Mouse (Mus musculus) forebrain, embryonic 15.5 days (tissue): ENCODE data around the gene Sec24a. TPM values are rescaled to one million over a fixed set of nuclear protein-coding genes. Genes with fewer than 3 reads are reported as not detected.
"Not testable (repeated sequence)": the region's sequence is repeated elsewhere in the genome, so short reads cannot be mapped to it uniquely, and the experiment has no call there.

Experiments
- ATAC-seq: fragments of 200-750 bp; cut with Nextera tagmentation; replicated peaks from 2 replicates; pipeline ENCODE4 v1.8.0; 2017; ENCODE audit warnings: mild to moderate bottlenecking, moderate TSS enrichment, moderate library complexity
- H3K27ac ChIP-seq: fragments of 300-500 bp; sonication (generic); replicated peaks from 2 replicates; pipeline ENCODE4 v1.5.1; 2015; ENCODE audit warnings: mild to moderate bottlenecking, inconsistent platforms
- H3K27me3 ChIP-seq: fragments of 300-500 bp; sonication (generic); 2 replicates; pipeline ENCODE4 v1.6.1; 2015; ENCODE audit warnings: inconsistent platforms
- H3K36me3 ChIP-seq: fragments of 300-500 bp; sonication (generic); 2 replicates; pipeline ENCODE4 v1.6.1; 2015; ENCODE audit warnings: mild to moderate bottlenecking, inconsistent platforms
- H3K4me1 ChIP-seq: fragments of 300-500 bp; sonication (generic); 2 replicates; pipeline ENCODE4 v1.6.1; 2015; ENCODE audit warnings: inconsistent platforms
- H3K4me2 ChIP-seq: fragments of 300-500 bp; sonication (generic); replicated peaks from 2 replicates; pipeline ENCODE4 v1.6.1; 2015; ENCODE audit warnings: mild to moderate bottlenecking, inconsistent platforms
- H3K4me3 ChIP-seq: fragments of 300-500 bp; sonication (generic); 2 replicates; pipeline ENCODE4 v1.5.1; 2015; ENCODE audit warnings: mild to moderate bottlenecking, inconsistent platforms
- H3K9ac ChIP-seq: fragments of 300-500 bp; sonication (generic); replicated peaks from 2 replicates; pipeline ENCODE4 v1.6.1; 2015; ENCODE audit warnings: mild to moderate bottlenecking, inconsistent platforms
- H3K9me3 ChIP-seq: fragments of 300-500 bp; sonication (generic); 2 replicates; pipeline ENCODE4 v1.6.1; 2016; ENCODE audit warnings: inconsistent platforms
- WGBS: fragments of 180-500 bp; shearing (Covaris S2); methylation state at CpG from one replicate; pipeline ENCODE4 v1.1.7; 2015; ENCODE audit warnings: mixed read lengths; 5-methylcytosine and 5-hydroxymethylcytosine counted together
- polyA plus RNA-seq: library from polyadenylated mRNA; unstranded; fragments of >200 nt; fragmentation: Nextera tagmentation; extraction: Ambion mirVana; gene quantifications from 2 replicates; pipeline ENCODE4 v1.2.1, GENCODE M21; 2015

Gene Sec24a
- polyA plus RNA-seq = 10.7 and 10.9 TPM in 2 replicates

DNA sequence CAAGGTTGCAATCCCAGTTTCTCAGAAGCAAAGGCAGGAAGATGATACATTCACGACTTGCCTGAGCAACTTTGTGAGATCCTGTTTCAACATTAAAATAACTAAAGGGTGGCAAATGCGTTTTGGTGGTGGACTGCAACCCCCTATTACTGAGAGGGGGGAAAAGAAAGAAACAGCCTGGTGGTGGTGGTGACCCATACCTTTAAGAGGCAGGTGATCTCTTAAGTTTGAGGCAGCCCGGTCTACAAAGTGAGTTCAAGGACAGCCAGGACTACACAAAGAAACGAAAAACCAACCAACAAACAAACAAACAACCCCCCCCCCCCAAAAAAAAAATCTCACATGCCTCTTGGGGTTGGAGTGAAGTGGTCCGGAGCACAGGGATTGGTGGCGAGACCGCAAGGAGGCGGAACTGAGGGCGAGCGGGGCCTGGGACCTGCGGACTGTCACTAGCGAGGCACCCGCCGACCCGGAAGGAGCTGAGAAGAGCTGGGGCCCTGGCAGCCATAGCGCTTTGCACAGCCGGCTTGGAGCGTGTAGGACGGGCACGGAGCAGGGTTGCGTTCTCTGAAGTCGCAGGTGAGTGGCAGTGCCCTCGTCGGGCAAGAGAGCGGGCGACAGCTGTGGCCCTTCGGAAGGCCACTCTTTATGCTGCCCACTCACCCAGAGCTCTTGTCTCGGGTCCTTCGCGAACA, at the start of gene Sec24a, which contains the start of gene Sar1b:
Gene Sec24a (minus strand): TSS at position 422 of the 695 bp plus-strand sequence.
Gene Sar1b (plus strand): TSS at position 475 of the 695 bp plus-strand sequence.
- WGBS = under 1% methylated on average over 30 of the region's 30 CpGs
- no peaks in the 10 kb centered on the region for H3K27me3 ChIP-seq
- peak within 1 kb of the TSS; percentile 70 for H3K4me2 ChIP-seq
- peak; percentile 94 for ATAC-seq
- no peaks in the 10 kb centered on the region for H3K36me3 ChIP-seq
- peak within 1 kb of the TSS; percentile 82 for H3K9ac ChIP-seq
- peaks cover 13% of the 10 kb centered on the region for H3K4me1 ChIP-seq
- no peaks in the 10 kb centered on the region for H3K9me3 ChIP-seq
- peak within 1 kb of the TSS; percentile 96 for H3K4me3 ChIP-seq
- H3K27ac ChIP-seq = no peak within 1 kb of the TSS

GRCm38 (mm10) chr11:51812022-51812546, 48.6 kb upstream of the Sec24a start:
- ATAC-seq = no peak
- Histone ChIP-seq H3K4me3 (no peak overlapping the region), H3K4me1 (no peaks in the 10 kb centered on the region), H3K4me2 (no peak overlapping the region), H3K27ac (no peak overlapping the region), H3K9me3 (no peaks in the 10 kb centered on the region), H3K27me3 (no peaks in the 10 kb centered on the region), H3K9ac (no peak overlapping the region), H3K36me3 (no peaks in the 10 kb centered on the region)
- WGBS = 90% methylated on average over 8 of the region's 8 CpGs

DNA sequence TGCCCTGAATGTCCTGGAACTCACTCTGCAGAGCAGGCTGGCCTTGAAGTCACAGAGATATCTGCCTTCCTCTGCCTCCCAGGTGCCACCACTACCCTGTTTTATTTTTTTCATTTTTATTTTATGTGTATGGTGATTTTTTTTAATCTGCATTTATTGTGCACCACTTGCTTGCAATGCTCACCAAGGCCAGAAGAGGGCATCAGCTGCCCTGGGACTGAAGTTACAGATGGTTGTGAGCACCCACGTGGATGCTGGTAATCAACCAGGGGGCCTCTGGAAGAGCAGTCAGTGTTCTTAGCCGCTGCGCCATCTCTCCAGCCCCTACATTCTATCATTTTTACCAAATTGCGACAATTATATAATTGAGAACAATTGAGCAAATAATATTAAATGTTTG, 47.8 kb upstream of the Sec24a start:
- Histone ChIP-seq H3K9me3 (no peaks in the 10 kb centered on the region), H3K4me1 (no peaks in the 10 kb centered on the region), H3K4me3 (no peak overlapping the region), H3K27ac (no peak overlapping the region), H3K9ac (no peak overlapping the region), H3K4me2 (no peak overlapping the region), H3K27me3 (no peaks in the 10 kb centered on the region), H3K36me3 (no peaks in the 10 kb centered on the region)
- ATAC-seq = no peak
- WGBS = 90% methylated on average over 4 of the region's 4 CpGs

DNA sequence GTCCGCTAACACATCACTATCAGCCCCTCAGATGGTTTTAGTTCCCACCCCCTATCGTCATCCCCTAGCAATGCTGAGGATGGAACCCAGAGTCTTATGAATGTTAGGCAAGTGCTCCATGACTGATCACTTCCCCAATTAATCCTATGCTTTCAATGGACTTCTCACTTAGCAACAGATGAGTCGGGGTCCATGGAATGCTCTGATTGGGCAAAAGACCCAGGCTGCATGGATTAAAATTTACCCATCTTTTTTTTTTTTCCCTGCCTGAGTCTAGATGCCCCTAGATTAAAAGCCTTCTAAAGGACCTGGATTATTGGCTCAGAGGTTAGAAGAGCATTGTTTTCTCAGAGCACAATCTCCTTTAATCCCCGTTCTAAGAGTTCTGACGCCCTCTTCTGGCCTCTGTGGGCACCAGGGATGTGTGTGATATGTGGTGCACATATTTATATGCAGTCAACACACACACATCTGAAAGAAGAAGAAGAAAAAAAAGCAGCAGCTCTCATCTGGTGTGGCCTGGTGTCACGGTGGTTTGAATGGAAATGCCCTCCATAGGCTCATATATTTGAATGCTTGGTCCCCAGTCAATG, 46.3 kb upstream of the Sec24a start:
- no peaks in the 10 kb centered on the region for H3K27me3 ChIP-seq
- WGBS = 66% methylated on average over 6 of the region's 6 CpGs

GRCm38 (mm10) chr11:51807108-51807879, 43.9 kb upstream of the Sec24a start:
- no peak overlapping the region for H3K9ac ChIP-seq
- H3K9me3 ChIP-seq = no peaks in the 10 kb centered on the region
- H3K36me3 ChIP-seq = no peaks in the 10 kb centered on the region
- 64% methylated on average over 13 of the region's 13 CpGs for WGBS
- H3K4me3 ChIP-seq = no peak overlapping the region
- no peaks in the 10 kb centered on the region for H3K27me3 ChIP-seq
- no peak overlapping the region for H3K4me2 ChIP-seq
- no peak for ATAC-seq
- H3K4me1 ChIP-seq = peaks cover 3% of the 10 kb centered on the region; the same call in 1 of the 2 replicates
- no peak overlapping the region for H3K27ac ChIP-seq

More for the DNA sequence above, 46.3 kb upstream of the Sec24a start:
- no peak overlapping the region for H3K4me2 ChIP-seq
- no peaks in the 10 kb centered on the region for H3K36me3 ChIP-seq
- no peak for ATAC-seq
- H3K9me3 ChIP-seq = no peaks in the 10 kb centered on the region
- H3K27ac ChIP-seq = no peak overlapping the region
- H3K9ac ChIP-seq = no peak overlapping the region
- H3K4me1 ChIP-seq = peaks cover 3% of the 10 kb centered on the region; the same call in 1 of the 2 replicates
- H3K4me3 ChIP-seq = no peak overlapping the region

- Histone ChIP-seq H3K4me2 (peak overlapping the region; percentile 75), H3K9me3 (no peaks in the 10 kb centered on the region), H3K27me3 (no peaks in the 10 kb centered on the region), H3K9ac (peak overlapping the region; percentile 56), H3K4me1 (peaks cover 3% of the 10 kb centered on the region; the same call in 1 of the 2 replicates), H3K36me3 (no peaks in the 10 kb centered on the region), H3K27ac (peak overlapping the region; percentile 51; the same call in 1 of the 2 replicates), H3K4me3 (peak overlapping the region; percentile 49)
- 18% methylated on average over 17 of the region's 17 CpGs for WGBS
- ATAC-seq = peak; percentile 88
These were observed 42.0 kb upstream of the Sec24a start for GRCm38 (mm10) chr11:51805221-51805981.

GRCm38 (mm10) chr11:51800634-51801325, 37.3 kb upstream of the Sec24a start:
- H3K27ac ChIP-seq = no peak overlapping the region
- no peak for ATAC-seq
- H3K9ac ChIP-seq = no peak overlapping the region
- WGBS = 47% methylated on average over 8 of the region's 8 CpGs
- no peaks in the 10 kb centered on the region for H3K36me3 ChIP-seq
- H3K9me3 ChIP-seq = no peaks in the 10 kb centered on the region
- no peak overlapping the region for H3K4me3 ChIP-seq
- H3K27me3 ChIP-seq = no peaks in the 10 kb centered on the region
- H3K4me1 ChIP-seq = peaks cover 3% of the 10 kb centered on the region; the same call in 1 of the 2 replicates
- H3K4me2 ChIP-seq = no peak overlapping the region

GRCm38 (mm10) chr11:51796272-51796671, 32.8 kb upstream of the Sec24a start:
- 79% methylated on average over 4 of the region's 4 CpGs for WGBS
- no peak for ATAC-seq

DNA sequence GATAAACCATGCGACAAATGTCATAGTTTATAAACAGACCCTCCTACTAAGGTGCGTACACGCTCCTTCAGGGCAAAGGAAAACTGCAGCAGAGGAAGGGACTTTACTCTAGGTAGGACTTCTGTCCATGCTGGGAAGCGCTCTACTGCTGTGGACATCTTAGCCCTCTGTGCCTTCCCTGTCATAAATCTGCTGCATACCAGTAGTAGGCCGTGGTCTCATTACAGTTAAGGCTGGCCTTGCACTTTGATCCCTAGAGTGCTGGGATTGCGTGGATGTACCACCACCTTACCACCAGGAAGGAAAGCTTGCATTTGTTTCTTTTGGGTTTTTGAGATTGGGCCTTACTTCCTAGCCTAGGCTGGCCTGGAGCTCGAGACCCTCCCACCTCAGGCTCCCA, 27.2 kb upstream of the Sec24a start:
- H3K4me1 ChIP-seq = no peaks in the 10 kb centered on the region
- H3K27me3 ChIP-seq = no peaks in the 10 kb centered on the region
- H3K9ac ChIP-seq = no peak overlapping the region
- H3K4me3 ChIP-seq = no peak overlapping the region
- ATAC-seq = no peak
- H3K9me3 ChIP-seq = no peaks in the 10 kb centered on the region
- WGBS = 94% methylated on average over 7 of the region's 7 CpGs
- H3K4me2 ChIP-seq = no peak overlapping the region
- no peak overlapping the region for H3K27ac ChIP-seq
- H3K36me3 ChIP-seq = peaks cover 37% of the 10 kb centered on the region

More at GRCm38 (mm10) chr11:51796272-51796671, 32.8 kb upstream of the Sec24a start:
- H3K9me3 ChIP-seq = no peaks in the 10 kb centered on the region
- no peak overlapping the region for H3K4me2 ChIP-seq
- H3K27ac ChIP-seq = no peak overlapping the region
- H3K4me1 ChIP-seq = no peaks in the 10 kb centered on the region
- H3K36me3 ChIP-seq = peaks cover 6% of the 10 kb centered on the region; the same call in 1 of the 2 replicates
- no peaks in the 10 kb centered on the region for H3K27me3 ChIP-seq
- no peak overlapping the region for H3K9ac ChIP-seq
- no peak overlapping the region for H3K4me3 ChIP-seq

- not testable (repeated sequence) for H3K4me3 ChIP-seq, H3K27me3 ChIP-seq, ATAC-seq, H3K9ac ChIP-seq, H3K4me2 ChIP-seq, H3K4me1 ChIP-seq, H3K27ac ChIP-seq, H3K9me3 ChIP-seq
- WGBS = 75% methylated on average over 4 of the region's 4 CpGs
- H3K36me3 ChIP-seq = peaks cover 40% of the 10 kb centered on the region
These were observed 26.3 kb upstream of the Sec24a start for GRCm38 (mm10) chr11:51789735-51790134.

DNA sequence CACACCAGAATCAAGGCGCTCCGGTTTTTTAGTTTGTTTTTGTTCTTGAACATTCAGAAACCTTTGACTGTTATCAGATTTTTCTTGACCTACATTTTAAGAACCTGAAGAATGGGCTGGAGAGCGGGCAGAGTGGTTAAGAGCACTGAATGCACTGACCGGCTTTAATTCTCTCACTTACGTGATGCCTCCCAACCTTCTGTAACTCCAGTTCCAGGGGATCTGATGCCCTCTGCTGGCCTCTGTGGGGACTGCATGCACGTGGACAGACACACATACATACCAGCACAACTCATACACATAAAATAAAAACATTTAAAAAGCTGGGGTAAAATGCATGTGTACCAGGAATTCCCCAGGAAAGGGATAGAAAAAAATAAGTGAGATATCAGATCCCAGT, 22.5 kb upstream of the Sec24a start:
- no peak for ATAC-seq
- Histone ChIP-seq H3K36me3 (peaks cover 56% of the 10 kb centered on the region), H3K9ac (no peak overlapping the region), H3K4me2 (no peak overlapping the region), H3K27ac (no peak overlapping the region), H3K27me3 (no peaks in the 10 kb centered on the region), H3K4me3 (no peak overlapping the region), H3K9me3 (no peaks in the 10 kb centered on the region), H3K4me1 (no peaks in the 10 kb centered on the region)
- WGBS = 89% methylated on average over 6 of the region's 6 CpGs
